Mouse (Mus musculus) 416B (cell line): ENCODE data around the gene Rps27l.
"Not testable (repeated sequence)": the region's sequence is repeated elsewhere in the genome, so short reads cannot be mapped to it uniquely, and the experiment has no call there.

Experiments
- DNase-seq: peaks from one replicate; pipeline ENCODE4 v3.0.0; 2011; ENCODE audit warnings: low read depth

Rps27l gene

DNA sequence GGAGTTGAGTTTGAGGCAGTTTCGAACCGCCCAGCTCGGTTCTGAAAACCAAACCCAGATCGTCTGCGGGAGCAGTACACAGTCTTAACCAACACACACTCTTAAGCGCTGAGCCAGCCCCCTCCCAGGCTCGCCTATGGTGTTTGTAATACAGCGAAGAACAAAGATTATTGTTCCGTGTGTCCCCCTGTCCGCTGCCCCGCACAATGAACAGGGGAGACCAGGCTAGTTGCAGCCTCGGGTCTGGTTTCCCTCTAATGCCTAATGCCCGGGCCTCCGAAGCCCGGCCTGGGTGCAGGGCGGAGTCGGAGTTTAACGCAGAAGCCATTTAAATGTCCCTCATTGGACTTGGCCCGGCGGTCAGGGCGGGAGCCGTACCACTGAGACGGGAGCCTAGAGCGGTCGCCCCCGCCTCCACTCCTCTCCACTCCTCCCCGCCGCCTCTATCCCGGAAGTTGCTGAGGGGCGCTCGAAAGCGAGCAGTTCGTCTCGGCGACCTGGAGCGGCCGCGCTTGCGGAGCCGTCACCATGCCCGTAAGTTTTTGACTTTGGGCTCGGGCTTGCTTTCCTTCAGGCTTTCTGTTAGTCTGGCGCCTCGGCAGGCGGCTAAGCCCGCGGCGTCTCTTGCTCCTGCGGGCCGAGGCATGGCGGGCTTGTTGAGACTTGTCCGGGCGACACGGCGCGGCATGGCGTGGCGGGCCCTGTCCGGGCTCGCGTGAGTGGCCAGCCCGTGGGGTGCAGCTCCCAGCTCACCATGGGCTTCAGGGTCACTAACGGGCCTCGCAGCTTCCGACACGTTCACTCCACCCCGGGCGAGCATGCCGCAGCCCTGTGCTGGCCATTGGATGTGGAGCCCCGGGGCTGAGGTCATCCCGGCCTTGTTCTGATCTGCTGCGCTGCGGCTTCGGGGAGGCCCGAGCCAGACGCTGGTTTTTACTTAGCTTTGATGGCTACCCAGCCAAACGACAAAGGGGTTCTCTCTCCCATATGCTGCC, at the start of gene Rps27l:
Rps27l (plus strand) TSS at position 440 of the 995 bp plus-strand sequence.
- peak; percentile 98 for DNase-seq

DNA sequence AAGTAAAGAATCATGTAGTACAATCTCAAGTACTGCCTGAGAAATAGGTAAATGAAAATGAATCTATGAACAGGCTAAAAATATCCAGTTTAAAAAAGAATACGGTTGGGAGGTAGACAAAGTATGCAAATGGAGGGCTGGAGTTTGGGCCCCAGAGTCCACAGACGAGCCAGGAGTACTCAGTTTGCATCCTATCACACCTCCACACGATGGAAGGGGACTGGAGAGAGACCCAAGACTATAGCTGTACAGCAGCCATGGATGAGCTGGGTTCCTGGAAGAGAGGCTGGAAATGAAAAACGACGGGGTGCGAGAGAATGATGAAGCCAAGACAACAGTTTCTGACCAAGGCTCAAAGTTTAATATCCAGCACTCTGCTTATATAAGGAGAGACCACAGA, 48.9 kb upstream of the Rps27l start:
- DNase-seq: no peak

DNA sequence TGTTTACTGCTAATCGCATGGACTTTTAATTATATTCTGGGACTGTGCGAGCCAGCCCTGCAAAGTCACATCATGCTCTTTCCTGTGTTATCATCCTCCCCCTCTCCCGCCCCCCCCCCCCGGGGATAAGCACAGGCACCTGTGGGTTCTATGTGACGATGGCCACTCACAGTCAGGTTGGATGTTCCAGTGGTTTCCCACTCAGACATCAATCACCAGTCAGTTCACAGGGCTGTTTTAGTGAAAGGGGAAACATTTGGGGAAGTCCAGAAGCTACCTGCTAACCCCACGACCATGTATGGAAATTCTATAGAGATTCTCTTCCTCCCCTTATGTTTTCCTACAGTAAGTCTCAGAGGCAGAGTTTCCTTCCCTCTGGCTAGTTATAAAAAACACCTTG, 48.0 kb upstream of the Rps27l start:
- no peak for DNase-seq

DNA sequence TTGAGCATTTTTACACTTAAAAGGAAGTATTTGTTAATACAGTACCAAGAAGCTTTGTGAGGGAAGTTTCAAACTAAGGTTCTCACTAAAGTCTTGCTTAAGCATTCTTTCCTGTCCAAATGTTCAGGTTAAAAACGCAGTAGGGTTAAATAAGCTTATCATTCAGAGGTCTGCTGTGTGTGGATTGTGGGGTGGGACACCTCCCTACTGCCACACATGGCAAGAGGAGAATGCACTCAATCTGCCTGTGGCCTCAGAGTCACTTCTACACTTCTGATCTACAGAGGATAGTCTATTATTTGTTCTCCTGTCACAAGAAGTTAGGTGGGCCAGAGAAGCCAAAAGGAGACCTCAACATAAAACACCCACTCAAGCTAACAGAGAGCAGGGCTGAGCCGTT, 46.8 kb upstream of the Rps27l start:
- DNase-seq: no peak

DNA sequence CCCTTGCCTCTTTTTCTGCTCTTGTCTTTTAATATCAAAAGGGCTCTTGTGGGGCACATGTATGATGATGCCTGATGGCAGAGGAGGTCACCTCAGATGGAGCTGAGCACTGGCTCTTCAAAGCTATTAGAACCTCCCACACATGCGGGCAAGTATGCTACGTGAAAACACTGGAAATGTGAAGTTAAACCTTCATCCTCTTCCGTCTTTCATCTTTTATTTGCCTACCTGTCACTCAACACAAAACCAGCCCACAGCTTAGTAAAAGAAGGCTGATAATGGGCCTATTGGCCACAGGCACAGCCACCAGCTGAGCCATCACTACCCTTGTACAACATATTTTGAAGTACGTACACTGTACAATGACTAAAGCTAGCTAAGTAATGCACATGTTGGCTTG, 46.4 kb upstream of the Rps27l start:
- no peak for DNase-seq

DNA sequence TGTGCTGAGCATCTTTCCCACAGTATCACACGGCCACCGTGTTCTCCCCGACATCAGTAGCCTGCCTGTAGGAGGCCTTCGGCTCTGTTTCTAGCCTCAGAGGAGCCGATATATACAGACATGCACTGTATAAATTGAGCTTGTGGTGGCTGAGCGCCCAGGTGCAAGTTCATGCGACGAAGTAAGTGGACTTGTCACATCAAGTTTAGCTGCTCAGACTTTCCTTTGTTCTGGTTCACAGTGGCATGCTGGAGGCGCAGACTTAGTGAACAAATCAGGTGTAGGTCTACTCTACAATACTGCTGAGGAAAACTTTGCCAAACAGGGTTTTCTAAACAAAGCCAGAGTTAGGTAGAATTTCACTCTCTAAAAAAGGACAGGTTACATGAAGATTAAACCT, 39.9 kb upstream of the Rps27l start:
- no peak for DNase-seq

DNA sequence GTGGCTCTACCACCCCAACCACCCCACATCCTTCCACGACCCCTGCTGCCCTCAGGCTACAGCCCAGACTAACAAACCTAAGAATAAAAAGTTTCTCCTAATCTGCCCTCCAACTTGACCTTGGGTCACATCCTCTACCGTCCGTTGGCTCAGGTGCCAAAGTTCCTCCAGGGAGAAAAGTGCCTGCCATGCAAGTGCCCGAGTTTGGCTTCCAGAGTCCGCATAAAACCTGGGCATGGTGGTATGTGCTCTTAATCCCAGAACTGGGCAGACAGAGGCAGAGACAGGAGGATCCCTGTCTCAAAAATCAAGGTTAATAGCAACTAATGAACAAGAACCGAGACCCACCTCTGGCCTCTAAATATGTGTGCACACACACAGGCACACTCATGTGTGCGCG, 38.8 kb upstream of the Rps27l start:
- DNase-seq: no peak

DNA sequence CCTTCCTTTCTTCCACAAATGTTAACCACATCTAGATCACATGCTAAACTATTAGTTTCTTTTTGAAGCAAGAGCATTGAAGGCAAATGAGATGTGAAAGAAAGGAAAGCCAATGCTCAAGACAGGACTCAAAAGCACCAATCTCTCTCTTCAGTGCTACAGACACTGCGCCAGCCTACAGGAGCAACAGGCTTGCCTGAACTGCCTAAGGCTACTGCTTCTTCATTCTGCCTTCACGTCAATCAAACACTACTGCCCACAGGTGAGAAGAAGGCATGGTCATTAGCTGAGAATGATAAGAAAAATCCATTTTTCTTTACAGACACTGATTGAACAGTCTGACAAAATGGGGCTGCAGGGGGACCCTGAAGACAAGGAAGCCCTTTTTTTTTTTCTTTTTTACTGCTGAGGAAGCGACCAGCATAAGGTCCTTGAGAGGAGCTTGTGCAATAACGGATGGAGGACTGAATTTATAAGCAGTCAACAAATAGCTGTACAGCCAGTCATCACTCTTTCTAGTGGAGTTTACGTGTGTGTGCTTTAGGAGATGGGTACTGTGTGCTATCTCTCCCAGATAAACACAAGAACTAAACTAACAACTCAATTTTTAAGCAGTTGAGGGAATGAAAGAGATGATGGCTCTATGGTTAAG, 38.0 kb upstream of the Rps27l start:
- peak; percentile 74 for DNase-seq

DNA sequence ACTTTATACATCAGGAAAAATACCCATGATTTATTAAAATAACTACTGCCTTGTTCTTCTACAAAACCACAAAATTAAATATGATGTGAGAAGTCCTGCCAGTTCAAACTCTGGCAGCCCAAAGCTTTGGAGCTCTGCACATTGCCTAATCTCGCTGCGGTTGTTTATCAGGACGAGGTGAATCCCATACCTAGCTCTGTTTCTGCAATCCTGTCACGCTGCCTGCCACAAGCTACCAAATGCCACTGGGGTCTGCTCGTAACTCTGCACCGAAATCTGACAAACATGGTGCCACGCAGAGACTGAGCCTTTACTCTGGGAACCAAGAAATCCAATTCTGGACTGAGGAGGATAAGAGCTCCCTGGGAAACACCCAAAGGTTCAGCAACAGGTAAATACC, 36.0 kb upstream of the Rps27l start:
- DNase-seq: no peak

DNA sequence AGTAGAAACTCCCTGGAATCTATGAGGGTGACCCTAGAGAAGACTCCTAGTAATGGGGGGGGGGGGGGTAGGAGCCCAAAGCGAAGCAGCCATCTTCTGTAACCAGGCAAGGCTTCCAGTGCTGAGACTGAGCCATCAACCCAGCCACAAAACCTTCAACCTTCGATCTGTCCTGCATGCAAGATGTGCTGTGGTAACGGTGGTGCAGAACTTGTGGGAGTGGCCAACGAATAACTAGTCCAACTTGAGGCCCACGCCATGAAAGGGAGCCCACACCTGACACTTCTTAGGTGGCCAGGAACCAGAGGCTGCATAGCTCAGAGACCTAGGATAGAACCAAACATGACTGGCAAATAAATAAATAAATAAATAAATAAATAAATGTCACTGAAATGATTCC, 35.2 kb upstream of the Rps27l start:
- DNase-seq: no peak

DNA sequence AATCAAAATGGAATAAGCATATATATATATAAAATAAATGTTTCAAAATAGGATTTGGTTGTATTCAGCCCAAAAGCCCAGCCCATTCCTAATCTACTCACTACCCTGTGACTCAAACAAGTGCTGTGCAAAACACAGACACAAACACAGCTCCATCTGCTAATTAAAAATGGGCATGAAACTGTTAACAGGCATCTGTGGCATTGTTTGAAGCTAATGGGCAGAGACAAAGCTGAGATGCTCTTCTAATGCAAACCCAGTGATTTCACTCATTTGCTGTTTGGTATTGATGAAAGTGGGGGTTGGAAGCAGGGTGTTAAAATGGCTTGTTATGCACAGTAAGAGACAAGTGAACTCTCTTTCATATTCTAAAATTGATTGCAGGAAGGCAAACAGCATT, 33.6 kb upstream of the Rps27l start:
- DNase-seq: no peak

DNA sequence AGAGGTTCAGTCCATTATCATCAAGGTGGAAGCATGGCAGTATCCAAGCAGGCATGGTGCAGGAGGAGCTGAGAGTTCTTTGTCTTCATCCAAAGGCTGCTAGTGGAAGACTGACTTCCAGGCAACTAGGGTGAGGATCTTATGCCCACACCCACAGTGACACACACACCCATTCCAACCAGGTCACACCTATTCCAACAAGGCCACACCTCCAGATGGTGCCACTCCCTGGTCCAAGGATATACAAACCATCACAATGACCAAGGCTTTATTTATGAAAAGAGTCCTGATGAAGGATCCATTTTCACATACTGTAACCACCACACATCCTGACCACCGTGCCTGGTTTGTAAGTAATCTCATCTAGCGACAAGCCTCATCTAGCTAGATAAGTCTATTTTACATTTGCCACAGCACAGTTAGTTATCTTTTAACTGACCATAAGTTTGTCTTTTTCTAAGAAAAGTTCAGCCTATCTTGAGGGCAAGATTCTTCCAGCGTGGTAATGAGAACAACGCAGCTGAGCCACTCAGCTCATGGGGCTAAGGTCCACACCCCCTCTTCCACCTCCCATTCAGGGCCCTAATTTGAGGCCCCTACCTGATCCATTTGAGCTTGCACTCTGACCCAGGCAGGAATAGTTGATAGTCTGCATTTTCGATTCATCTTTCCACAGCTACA, 32.5 kb upstream of the Rps27l start:
- not testable (repeated sequence) for DNase-seq

DNA sequence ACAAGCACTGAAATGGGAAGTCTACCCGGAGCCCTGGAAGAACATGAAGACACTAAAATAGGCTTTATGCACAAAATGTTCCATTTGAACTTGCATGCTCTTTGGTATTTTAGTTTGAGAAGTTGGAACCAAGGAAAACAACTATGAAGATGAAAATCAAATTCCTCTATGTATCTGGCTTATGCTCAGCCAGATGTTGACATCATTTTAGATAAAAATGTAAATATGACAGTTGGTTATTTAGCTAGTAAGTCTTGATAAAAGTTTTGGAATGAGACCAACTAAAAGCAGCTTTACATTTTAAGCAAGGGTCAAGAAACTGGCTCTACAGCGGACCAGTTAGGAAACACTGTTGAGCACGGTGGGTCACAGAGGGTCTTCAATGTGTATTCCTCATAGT, 31.3 kb upstream of the Rps27l start:
- DNase-seq: no peak

DNA sequence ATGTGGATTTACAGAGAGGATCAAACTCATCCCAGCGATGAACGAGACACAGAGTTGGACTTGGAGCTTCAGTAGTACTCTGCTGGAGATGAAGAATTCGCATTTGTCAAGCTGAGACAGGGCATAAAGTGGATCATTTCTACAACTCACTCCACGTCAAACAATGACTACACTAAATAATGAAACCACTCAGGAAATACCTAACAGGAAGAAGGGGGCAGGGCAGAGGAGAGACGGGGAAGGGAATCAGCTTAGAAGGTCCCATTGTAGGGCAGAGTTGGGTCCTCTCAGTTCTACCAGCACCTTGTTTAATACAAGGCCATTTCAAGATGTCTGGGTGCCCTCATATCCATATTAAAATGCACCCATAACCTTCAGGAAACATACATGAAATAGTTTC, 30.5 kb upstream of the Rps27l start:
- peak; percentile 83 for DNase-seq

DNA sequence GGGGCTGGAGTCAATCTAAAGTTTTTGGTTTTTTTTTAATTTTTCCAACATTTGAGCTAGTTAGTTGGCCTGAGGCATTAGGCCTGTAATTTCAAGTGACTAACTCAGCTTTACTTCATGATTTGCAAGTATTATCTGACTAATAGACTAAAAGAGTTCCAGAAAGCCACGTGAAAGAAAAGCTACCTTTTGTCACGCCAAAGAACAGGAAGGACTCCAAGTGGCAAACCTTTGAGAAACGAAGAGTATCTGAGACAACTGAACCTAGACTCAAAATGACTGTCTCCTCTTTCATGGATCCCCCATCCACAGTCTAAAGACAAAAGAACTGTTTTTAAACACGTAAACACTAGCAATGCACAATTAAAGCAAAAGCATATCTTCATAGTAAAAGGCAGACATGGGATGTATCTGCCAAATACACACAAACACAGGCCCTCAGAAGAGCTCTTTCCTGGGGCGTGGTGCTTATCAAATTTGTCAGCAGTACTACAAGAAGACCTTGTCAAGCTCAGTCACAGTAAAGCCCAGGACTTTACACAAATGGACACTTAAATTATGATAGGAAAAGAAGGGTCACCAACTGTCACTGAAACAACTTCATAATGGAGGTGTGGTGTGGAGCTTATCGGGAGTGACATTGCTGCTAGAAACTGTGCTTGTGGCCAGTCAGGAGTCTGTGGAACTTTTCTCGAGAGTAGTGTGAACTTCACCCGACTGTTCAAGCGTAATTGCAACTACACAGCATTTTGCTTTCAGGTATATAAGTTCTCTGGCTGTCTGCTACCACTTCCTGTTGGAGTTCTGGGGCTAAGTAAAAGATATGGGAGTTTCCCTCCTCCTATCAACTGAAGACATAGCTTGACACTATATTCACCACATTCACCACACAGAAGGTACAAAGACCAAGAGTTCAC, 29.8 kb upstream of the Rps27l start:
- peak; percentile 57 for DNase-seq

DNA sequence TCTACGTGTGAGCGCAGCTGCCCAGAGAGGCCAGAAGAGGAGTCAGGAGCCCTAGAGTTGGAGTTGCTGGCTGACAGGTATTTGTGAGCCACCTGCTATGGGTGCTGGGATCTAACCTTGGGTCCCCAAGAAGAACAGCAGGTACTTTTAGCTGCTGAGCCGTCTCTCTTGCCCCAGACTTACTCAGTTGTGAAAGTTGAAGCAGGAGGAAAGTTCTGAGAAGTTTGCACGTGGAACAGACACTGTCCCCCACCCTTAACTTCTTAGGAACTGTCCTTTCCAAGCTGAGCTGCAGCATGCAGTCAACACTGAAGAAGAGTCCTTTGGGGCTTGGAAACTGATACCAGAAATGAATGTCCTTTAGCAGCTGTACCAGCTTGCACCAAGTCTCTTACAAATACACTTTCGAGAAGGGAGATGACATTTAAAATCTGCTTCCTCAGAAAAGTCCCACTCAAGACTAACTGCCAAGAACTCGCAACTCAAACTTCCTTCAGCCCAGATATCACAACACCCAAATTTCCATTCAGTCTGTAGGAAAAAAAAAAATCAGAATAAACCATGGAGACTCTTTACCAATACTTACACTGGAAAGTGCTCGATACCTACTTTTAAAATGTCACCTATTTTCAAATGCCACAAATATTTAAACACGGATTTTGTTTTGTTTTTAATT, 28.5 kb upstream of the Rps27l start:
- no peak for DNase-seq

DNA sequence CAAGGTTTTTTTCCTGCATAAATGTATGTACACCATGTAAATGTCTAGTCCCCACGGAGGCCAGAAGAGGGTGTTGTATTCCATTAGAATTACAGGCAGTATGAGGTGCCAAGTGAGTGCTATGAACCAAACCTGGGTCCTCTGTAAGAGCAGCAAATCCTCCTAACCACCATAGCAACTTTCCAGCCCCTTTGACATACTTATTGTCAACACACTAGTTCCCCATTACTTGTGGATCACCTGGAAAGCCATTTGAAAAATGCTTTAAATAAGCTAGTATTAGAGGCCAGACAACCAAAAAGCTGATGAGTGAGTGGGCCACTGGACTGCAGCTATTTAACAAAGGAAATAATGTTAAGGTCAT, 28.0 kb upstream of the Rps27l start:
- peak; percentile 24 for DNase-seq

DNA sequence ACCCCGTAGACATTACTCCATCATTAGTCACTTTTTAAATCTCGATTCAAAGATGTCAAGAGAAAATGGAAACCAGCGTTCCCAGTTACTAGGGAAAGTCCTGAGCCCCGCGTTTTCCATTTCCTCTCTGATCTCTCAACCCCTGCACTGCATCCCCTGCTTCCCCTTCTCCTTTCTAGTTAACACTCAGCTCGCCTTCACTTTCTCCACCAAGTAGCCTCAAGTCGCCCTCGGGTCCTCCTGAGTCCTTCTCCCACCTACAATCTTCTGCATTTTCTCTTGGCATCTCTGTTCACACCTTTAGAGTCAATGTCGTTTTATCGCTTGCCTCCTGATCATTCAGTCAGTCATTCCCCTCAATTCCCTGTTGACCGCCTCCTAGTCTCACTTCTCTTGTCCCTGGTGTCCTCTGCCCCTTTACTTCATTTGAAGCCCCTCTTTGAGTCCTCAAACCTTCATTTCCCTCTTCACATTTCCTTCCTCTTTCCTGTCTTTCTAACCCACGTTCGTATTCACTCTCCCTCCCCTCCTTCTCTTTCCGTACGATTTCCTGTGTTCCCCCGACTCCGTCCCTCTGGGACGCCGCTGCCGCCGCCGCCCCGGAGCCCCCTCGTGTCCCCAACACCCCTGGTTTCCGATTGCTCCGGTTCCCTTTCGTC, 27.1 kb upstream of the Rps27l start:
- DNase-seq: peak; percentile 51

DNA sequence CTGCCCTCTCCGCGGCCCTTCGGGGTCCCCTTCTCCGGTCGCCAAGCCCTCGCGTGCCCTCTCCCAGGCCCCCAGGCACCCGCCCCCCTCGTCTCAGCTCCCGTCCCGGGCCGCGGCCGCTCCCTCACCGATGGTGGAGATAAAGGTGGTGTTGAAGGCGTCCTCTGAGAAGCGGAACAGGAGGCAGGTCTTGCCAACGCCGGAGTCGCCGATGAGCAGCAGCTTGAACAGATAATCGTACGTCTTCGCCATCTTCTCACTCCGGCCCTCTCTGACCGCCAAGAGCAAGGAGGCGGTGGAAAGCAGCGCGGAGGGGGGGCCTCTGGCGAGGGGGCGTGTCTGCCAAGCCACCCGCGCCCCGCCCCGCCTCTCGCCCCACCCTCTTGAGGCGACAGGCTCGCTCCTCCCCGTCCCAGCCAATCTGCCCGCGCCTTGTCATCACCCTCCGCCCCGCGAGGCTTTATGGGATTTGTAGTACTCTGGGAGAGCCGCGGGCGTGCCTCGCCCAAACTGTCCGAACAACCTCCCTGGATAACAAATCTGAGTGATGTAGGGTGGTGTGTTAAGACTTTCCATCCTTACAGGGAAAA, 26.4 kb upstream of the Rps27l start, which contains the start of gene Rab8b:
Rab8b (minus strand) TSS at position 306 of the 590 bp plus-strand sequence.
- DNase-seq: peak; percentile 97

DNA sequence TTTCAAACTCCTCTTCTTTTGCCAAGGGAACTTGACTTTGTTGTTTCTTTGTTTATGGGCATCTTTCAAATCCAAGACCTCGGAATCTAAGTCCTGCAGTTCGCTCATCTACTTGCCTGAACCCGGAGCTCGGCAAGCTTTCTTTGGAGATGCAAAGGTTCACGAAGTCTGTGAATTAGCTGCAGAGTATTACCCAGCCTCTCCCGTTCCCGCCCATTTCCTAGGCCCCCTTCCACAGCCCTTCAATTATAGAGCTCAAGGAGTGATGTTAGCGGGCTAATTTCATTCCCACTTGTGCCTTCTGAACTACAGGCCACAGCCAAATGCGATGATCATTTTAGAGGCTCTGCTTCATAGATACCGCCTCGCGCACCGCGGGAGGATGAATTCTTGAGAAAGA, 25.9 kb upstream of the Rps27l start:
- DNase-seq: no peak
